Mouse (Mus musculus): ENCODE results near the gene Rtl8a. TPM values are rescaled to one million over a fixed set of nuclear protein-coding genes. Genes with fewer than 3 reads are reported as not detected.
A peak's percentile ranks its signal among the peaks of the same experiment; 100 is the strongest.
"Not testable (repeated sequence)": the region's sequence is repeated elsewhere in the genome, so short reads cannot be mapped to it uniquely, and the experiment has no call there.

Rtl8a gene
- total RNA-seq, 2 experiments from 2014 or later, result 198 to 264 TPM

DNA sequence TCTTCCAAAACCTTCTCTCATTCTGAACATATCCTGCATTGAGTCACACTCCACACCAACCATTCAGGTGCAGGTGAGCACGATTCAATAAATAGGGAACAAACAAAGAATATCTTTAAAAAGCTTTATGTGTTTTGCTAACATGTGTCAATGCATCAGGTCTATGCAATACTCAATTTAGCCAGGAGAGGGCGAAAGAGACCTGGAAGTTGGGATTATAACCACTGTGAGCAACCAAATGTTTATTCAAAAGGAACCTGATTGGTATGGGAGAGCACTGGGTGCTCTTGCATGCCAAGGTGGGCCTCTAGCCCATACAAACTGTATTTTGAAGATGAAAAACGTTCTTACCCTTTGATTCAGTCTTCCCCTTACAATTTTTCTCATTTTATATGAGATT, 32.9 kb downstream of the Rtl8a start:
- DNase-seq (ENCODE audit: low spot score in 2 of 2), result peak; percentile 65 to 83
- TF ChIP-seq CTCF (conservative IDR thresholded peaks at IDR 0.05), result peak; percentile 82
- Histone ChIP-seq H3K27ac (no peak overlapping the region), H3K4me3 (no peak overlapping the region)

DNA sequence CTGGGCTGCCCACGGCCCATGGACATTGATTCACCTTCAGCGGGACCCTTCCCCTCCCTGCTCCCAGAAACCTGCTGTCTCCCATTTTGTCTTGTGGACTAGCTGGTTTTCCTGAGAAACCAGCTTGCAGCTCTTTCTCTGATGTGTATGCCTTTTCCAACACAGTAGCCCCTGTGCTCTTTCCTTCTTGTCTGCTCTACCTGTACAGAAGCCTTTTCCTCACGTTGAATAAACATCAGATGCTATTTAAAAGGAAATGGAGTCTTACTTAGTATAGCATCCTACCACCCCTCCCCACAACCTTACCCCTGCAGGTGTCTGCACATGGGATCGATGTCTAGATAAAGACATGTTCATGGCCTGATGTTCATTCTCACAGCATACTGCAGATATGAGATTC, 34.6 kb downstream of the Rtl8a start, which contains the start of gene Gm14597:
Gene Gm14597, minus strand, starts transcription at position 101 of the 400 bp plus-strand sequence.
- not testable (repeated sequence) for DNase-seq (ENCODE audit: low spot score in 2 of 2)
- Histone ChIP-seq H3K27ac (peak within 1 kb of the TSS; percentile 91), H3K4me3 (peak within 1 kb of the TSS; percentile 64)

DNA sequence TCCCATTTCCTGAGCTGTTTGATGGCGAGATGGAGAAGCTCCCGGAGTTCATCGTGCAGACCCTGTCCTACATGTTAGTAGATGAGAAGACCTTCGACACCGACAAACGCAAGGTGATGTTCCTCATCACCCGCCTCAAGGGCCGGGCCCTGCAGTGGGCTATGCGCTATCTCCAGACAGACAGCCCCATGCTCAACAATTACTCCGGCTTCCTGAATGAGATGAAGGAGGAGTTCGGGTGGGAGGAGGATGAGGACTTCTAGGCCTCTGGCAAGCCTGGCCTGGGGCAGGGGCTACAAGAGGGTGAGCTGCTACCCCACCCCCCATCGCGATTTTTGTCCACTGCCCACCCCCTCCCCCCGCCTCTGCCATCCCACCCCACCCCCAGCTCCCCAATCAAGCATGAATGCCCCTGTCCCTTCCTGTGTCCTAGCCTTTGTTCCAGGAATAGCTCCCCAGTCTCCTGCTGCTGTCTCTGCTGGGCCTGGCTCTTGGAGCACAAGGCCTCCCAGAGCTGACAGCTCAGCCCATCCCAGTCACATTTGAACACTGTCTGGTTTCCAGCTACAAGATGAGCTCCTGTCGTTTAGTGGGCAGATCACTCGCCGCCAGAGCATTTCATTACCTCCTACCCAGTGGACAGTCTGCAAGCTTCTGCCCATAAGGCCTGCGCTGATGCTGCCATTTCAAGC, 35.2 kb downstream of the Rtl8a start:
- peak overlapping the region; percentile 91 for H3K27ac ChIP-seq
- no peak for TF ChIP-seq CTCF (conservative IDR thresholded peaks at IDR 0.05)
- peak in 1 of 2 experiments; percentile 12 for DNase-seq (ENCODE audit: low spot score in 2 of 2)
- H3K4me3 ChIP-seq, result peak overlapping the region; percentile 64

DNA sequence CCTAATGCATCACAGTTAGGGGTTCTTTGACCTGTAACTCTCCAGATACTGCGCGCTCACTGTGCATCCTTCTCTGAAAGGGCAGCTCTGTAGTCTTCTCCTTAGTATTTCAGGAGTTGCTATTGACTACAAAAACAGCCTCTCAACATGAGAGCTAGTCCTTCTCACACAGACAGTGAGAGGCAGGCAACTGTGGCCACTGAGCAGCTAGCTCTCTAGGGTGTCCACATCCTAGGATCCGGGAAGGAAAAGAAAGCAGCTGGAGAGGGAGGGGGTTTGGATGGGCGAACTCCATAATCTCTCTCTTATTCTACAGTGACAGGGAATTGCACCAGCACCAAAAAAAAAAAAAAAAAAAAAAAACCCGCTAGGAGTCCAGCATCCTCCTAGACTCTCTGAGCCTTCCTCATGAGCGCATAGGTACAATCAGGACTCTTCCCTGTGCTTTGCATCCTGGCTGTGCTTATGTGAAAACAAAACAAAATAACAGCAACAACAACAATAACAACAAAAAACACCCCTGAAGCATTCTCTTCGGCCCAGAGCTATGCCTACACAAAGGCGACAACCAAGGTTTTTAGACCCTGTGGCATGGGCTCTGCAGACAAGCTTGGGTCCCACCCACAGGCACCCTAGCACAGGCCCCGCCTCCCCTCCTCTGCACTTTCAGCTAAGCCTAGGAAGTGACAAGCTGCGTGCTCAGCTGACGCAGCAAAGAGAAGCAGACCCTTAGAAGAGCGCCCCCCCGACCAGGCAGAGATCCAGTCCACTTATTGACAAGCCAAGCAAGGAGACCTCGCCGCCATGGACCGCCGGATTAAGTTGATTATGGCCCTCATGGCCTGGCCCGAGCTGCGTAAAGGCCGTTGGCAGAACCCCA, 36.0 kb downstream of the Rtl8a start, which contains the start of gene Rtl8c:
Gene Rtl8c, plus strand, starts transcription at position 791 of the 880 bp plus-strand sequence.
- DNase-seq (ENCODE audit: low spot score in 2 of 2), result peak; percentile 74 to 82
- 0 out of 2 replicates have a peak, but pooled peaks have one; percentile 2 for TF ChIP-seq CTCF (conservative IDR thresholded peaks at IDR 0.05)
- H3K4me3 ChIP-seq, result peak within 1 kb of the TSS; percentile 64
- H3K27ac ChIP-seq, result peak within 1 kb of the TSS; percentile 91

DNA sequence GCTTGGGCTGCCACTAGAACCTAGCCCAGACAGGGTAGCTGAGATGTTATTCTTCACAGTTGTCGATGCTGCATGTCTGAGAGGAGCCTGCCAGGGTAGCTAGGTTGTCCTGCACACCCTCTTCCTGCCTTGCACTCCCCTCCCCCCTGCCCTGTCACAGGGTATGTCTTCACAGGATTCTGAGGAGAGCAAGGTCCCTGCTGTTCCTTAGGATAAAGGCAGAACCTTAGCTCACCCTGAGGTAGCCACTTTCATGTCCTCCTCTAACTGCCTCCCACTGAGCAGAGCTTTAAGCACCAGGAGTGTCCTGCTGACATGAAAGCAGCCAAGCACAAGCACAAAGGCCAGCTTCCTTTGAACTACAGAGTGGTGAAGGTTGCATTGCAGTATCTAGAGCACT, 37.3 kb downstream of the Rtl8a start:
- not testable (repeated sequence) for DNase-seq (ENCODE audit: low spot score in 2 of 2); H3K27ac ChIP-seq; H3K4me3 ChIP-seq

DNA sequence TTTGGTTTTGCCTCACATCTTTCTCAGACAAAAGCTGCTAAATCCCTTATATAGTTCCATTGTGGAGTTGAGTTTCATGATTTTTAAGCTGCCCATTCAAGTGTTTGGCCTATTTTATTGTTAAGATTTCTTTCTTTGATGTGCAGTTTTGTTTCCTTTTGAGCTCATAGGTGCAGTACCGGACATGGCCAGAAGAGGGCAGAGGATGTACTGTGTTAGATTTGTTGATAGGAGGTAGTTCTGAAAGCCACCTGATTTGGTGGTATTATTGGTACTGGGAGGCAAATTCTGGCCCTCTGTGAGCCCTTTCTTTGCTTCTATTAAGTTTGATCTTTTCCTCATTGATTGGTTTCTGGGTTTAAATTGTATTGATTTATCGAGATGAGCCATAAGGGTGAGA, 43.5 kb downstream of the Rtl8a start:
- H3K4me3 ChIP-seq, H3K27ac ChIP-seq: not testable (repeated sequence)
- TF ChIP-seq CTCF (conservative IDR thresholded peaks at IDR 0.05), result peak; percentile 70
- peak in 1 of 2 experiments; percentile 65 for DNase-seq (ENCODE audit: low spot score in 2 of 2)

Other genes with a start within 250 kb of the Rtl8a start
- not detected for gene Etd, start 208.8 kb downstream of the Rtl8a start, total RNA-seq (2021)
- 100 to 1,000 TPM; 174 to 189 TPM for gene Rtl8c, start 35.6 kb downstream of the Rtl8a start, total RNA-seq (2021)
- under 1 TPM in 1 of 2 experiments, not detected in 1; 0.71 TPM for gene Gm14597, start 34.7 kb downstream of the Rtl8a start, total RNA-seq (2021)
- 100 to 1,000 TPM; 164 to 168 TPM for gene Rtl8b, start 26.7 kb upstream of the Rtl8a start, total RNA-seq (2021)
- gene 4930502E18Rik, start 81.1 kb upstream of the Rtl8a start, total RNA-seq (2021), result not detected
- gene 1700013H16Rik, start 114.1 kb upstream of the Rtl8a start, total RNA-seq (2021), result not detected
- gene Zfp36l3, start 132.7 kb upstream of the Rtl8a start, total RNA-seq (2021), result not detected
- 1 to 10 TPM in 1 of 2 experiments, under 1 TPM in 1; 0.95 to 1.5 TPM for gene Xlr, start 154.0 kb upstream of the Rtl8a start, total RNA-seq (2021)